Mouse (Mus musculus): ENCODE measurements around the gene Por. TPM values are rescaled to one million over a fixed set of nuclear protein-coding genes. Genes with fewer than 3 reads are reported as not detected.

Gene Por
- polyA plus RNA-seq, 1 experiment: 50.8 TPM

DNA sequence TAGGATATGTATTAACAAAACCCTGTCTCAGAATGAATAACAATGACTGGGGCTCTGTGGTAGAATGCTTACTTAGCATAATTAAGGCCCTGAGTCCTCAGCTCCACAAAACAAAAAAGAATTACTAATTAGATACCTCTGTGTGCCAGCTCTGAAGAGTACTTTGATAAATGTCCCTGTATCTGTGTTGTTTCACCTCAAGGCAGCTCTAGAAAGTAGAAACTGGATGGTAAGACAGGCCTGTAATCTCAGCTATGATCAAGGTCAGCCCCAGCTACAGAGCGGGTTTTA lies 26.3 kb upstream of the Por start:
- Histone ChIP-seq H3K27ac (ENCODE audit: insufficient read depth, low read length) (no peak overlapping the region), H3K36me3 (ENCODE audit: control insufficient read depth, insufficient read depth, low read length) (0 out of 2 replicates have a peak, but pooled peaks cover 1% of the 10 kb centered on the region), H3K27me3 (ENCODE audit: control insufficient read depth, insufficient read depth, low read length) (no peaks in the 10 kb centered on the region), H3K4me3 (ENCODE audit: extremely low read depth, insufficient read depth, insufficient read length) (no peak overlapping the region), H3K4me1 (ENCODE audit: control insufficient read depth, insufficient read depth, insufficient read length) (no peaks in the 10 kb centered on the region)
- 92% methylated on average over 1 of the region's 1 CpGs for WGBS
- no peak for DNase-seq (ENCODE audit: low read depth in 1 of 2, low spot score in 2 of 2)
- TF ChIP-seq POLR2A (IDR thresholded peaks at IDR 0.05; ENCODE audit: low read depth, low read length) (no peak), CTCF (IDR thresholded peaks at IDR 0.05; ENCODE audit: extremely low read depth, insufficient read depth, insufficient read length, insufficient replicate concordance) (no peak)

DNA sequence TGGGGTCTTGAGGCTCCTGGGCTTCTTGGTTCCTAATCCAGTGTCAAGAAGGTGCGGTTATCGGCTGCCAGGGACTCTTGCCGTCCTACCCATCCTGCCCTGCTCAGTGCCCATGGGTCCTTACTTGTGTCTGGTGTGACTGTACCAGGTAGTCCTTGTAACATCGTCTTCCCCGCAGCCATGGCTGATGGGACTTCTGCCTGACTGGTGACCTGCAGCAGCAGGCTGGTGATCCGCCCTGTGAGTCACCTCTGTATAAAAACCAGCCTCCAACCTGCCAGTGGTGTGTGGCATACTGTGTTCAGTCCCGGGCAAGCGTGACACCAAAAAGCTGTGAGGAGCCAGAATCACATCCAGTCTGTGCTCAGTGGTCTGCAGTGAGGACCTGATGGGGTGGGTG lies 26.0 kb upstream of the Por start:
- Histone ChIP-seq H3K4me3 (ENCODE audit: extremely low read depth, insufficient read depth, insufficient read length) (no peak overlapping the region), H3K4me1 (ENCODE audit: control insufficient read depth, insufficient read depth, insufficient read length) (no peaks in the 10 kb centered on the region), H3K27ac (ENCODE audit: insufficient read depth, low read length) (no peak overlapping the region), H3K36me3 (ENCODE audit: control insufficient read depth, insufficient read depth, low read length) (0 out of 2 replicates have a peak, but pooled peaks cover 1% of the 10 kb centered on the region), H3K27me3 (ENCODE audit: control insufficient read depth, insufficient read depth, low read length) (no peaks in the 10 kb centered on the region)
- WGBS: 96% methylated on average over 8 of the region's 8 CpGs
- TF ChIP-seq CTCF (IDR thresholded peaks at IDR 0.05; ENCODE audit: extremely low read depth, insufficient read depth, insufficient read length, insufficient replicate concordance) (no peak), POLR2A (IDR thresholded peaks at IDR 0.05; ENCODE audit: low read depth, low read length) (no peak)
- DNase-seq (ENCODE audit: low read depth in 1 of 2, low spot score in 2 of 2): no peak

DNA sequence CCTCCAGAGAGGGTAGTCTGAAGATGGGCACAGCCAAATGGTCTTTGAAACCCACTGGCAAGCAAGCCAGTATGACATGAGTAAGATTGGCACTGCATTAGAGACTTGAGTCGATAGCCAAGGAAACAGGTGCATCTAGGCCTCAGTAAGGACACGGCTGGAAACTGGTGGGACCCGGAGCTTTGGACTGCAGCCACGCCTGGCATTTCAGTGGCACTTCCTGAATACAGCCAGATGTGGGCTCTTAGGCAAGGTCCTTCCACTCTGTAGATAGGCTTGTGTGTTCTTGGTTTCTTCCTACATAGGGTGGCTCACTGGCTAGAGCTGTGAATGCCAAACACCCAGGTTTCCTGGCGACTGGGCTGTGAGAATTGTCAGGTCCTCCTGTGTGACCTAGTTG lies 24.5 kb upstream of the Por start:
- no peak for DNase-seq (ENCODE audit: low read depth in 1 of 2, low spot score in 2 of 2)
- TF ChIP-seq CTCF (IDR thresholded peaks at IDR 0.05; ENCODE audit: extremely low read depth, insufficient read depth, insufficient read length, insufficient replicate concordance) (no peak), POLR2A (IDR thresholded peaks at IDR 0.05; ENCODE audit: low read depth, low read length) (no peak)
- Histone ChIP-seq H3K27me3 (ENCODE audit: control insufficient read depth, insufficient read depth, low read length) (no peaks in the 10 kb centered on the region), H3K4me3 (ENCODE audit: extremely low read depth, insufficient read depth, insufficient read length) (no peak overlapping the region), H3K4me1 (ENCODE audit: control insufficient read depth, insufficient read depth, insufficient read length) (no peaks in the 10 kb centered on the region), H3K27ac (ENCODE audit: insufficient read depth, low read length) (no peak overlapping the region), H3K36me3 (ENCODE audit: control insufficient read depth, insufficient read depth, low read length) (no peaks in the 10 kb centered on the region)
- WGBS: 76% methylated on average over 5 of the region's 5 CpGs

GRCm38 (mm10) chr5:135646038-135646437 lies 23.8 kb upstream of the Por start:
- Histone ChIP-seq H3K4me1 (ENCODE audit: control insufficient read depth, insufficient read depth, insufficient read length) (no peaks in the 10 kb centered on the region), H3K4me3 (ENCODE audit: extremely low read depth, insufficient read depth, insufficient read length) (no peak overlapping the region), H3K27ac (ENCODE audit: insufficient read depth, low read length) (no peak overlapping the region), H3K27me3 (ENCODE audit: control insufficient read depth, insufficient read depth, low read length) (no peaks in the 10 kb centered on the region), H3K36me3 (ENCODE audit: control insufficient read depth, insufficient read depth, low read length) (no peaks in the 10 kb centered on the region)
- TF ChIP-seq CTCF (IDR thresholded peaks at IDR 0.05; ENCODE audit: extremely low read depth, insufficient read depth, insufficient read length, insufficient replicate concordance): no peak
- no peak for TF ChIP-seq POLR2A (IDR thresholded peaks at IDR 0.05; ENCODE audit: low read depth, low read length)
- DNase-seq (ENCODE audit: low read depth in 1 of 2, low spot score in 2 of 2): no peak
- 89% methylated on average over 6 of the region's 6 CpGs for WGBS

- no peak overlapping the region for H3K27ac ChIP-seq (ENCODE audit: insufficient read depth, low read length)
- DNase-seq (ENCODE audit: low read depth in 1 of 2, low spot score in 2 of 2): no peak
- no peaks in the 10 kb centered on the region for H3K27me3 ChIP-seq (ENCODE audit: control insufficient read depth, insufficient read depth, low read length)
- TF ChIP-seq CTCF (IDR thresholded peaks at IDR 0.05; ENCODE audit: extremely low read depth, insufficient read depth, insufficient read length, insufficient replicate concordance) (no peak), POLR2A (IDR thresholded peaks at IDR 0.05; ENCODE audit: low read depth, low read length) (no peak)
- H3K36me3 ChIP-seq (ENCODE audit: control insufficient read depth, insufficient read depth, low read length): no peaks in the 10 kb centered on the region
- H3K4me1 ChIP-seq (ENCODE audit: control insufficient read depth, insufficient read depth, insufficient read length): no peaks in the 10 kb centered on the region
- no peak overlapping the region for H3K4me3 ChIP-seq (ENCODE audit: extremely low read depth, insufficient read depth, insufficient read length)
- WGBS: 55% methylated on average over 9 of the region's 9 CpGs
Measured at GRCm38 (mm10) chr5:135648461-135649308, 21.1 kb upstream of the Por start.

DNA sequence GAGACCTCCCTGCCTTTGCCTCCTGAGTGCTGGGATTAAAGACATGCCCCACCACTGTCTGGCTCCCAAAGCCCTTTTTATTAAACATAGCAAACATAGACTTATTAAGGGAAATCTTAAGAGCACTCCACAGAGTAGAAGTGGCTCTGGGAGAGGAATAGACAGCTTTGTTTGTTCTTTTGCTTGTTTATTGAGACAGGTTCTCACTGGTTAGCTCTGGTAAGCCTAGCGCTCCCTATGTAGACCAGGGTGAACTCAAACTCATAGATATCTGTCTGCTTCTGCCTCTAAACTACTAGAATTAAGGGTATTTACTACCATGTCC lies 20.6 kb upstream of the Por start:
- no peak for TF ChIP-seq POLR2A (IDR thresholded peaks at IDR 0.05; ENCODE audit: low read depth, low read length)
- TF ChIP-seq CTCF (IDR thresholded peaks at IDR 0.05; ENCODE audit: extremely low read depth, insufficient read depth, insufficient read length, insufficient replicate concordance): no peak
- Histone ChIP-seq H3K4me1 (ENCODE audit: control insufficient read depth, insufficient read depth, insufficient read length) (no peaks in the 10 kb centered on the region), H3K27me3 (ENCODE audit: control insufficient read depth, insufficient read depth, low read length) (no peaks in the 10 kb centered on the region), H3K27ac (ENCODE audit: insufficient read depth, low read length) (no peak overlapping the region), H3K36me3 (ENCODE audit: control insufficient read depth, insufficient read depth, low read length) (no peaks in the 10 kb centered on the region), H3K4me3 (ENCODE audit: extremely low read depth, insufficient read depth, insufficient read length) (no peak overlapping the region)
- no peak for DNase-seq (ENCODE audit: low read depth in 1 of 2, low spot score in 2 of 2)
- WGBS: 91% methylated on average over 1 of the region's 1 CpGs

GRCm38 (mm10) chr5:135651536-135651935 lies 18.3 kb upstream of the Por start:
- H3K4me3 ChIP-seq (ENCODE audit: extremely low read depth, insufficient read depth, insufficient read length): no peak overlapping the region
- DNase-seq (ENCODE audit: low read depth in 1 of 2, low spot score in 2 of 2): no peak
- TF ChIP-seq CTCF (IDR thresholded peaks at IDR 0.05; ENCODE audit: extremely low read depth, insufficient read depth, insufficient read length, insufficient replicate concordance) (no peak), POLR2A (IDR thresholded peaks at IDR 0.05; ENCODE audit: low read depth, low read length) (no peak)
- H3K27ac ChIP-seq (ENCODE audit: insufficient read depth, low read length): no peak overlapping the region
- no peaks in the 10 kb centered on the region for H3K27me3 ChIP-seq (ENCODE audit: control insufficient read depth, insufficient read depth, low read length)
- H3K4me1 ChIP-seq (ENCODE audit: control insufficient read depth, insufficient read depth, insufficient read length): no peaks in the 10 kb centered on the region
- WGBS: 90% methylated on average over 3 of the region's 3 CpGs
- H3K36me3 ChIP-seq (ENCODE audit: control insufficient read depth, insufficient read depth, low read length): no peaks in the 10 kb centered on the region

Data from spleen, adult 2 months (tissue).